In genomic region chr10:13019026-13019425, GRCm38 (mm10) we compare ENCODE assay signal across 17 mouse cellular contexts.
"Had no signal": no experiment of that assay in that cellular context is flagged by ENCODE, and none has a peak within 500 bp of the region (broad histone marks: within the 10 kb centered on the region; RNA-seq: fewer than 3 reads in every experiment).

No protein-coding gene starts in this region.

- DNase-seq: gastrocnemius, postnatal 36 days; kidney, adult 11 months; kidney, adult 9 months; layer of hippocampus, adult 9-11 months; layer of hippocampus, postnatal 36 days had no signal

- H3K4me3 ChIP-seq: heart, embryonic 13.5 days; heart, embryonic 15.5 days; hindbrain, embryonic 13.5 days; hindbrain, embryonic 15.5 days; kidney, embryonic 15.5 days; limb, embryonic 13.5 days; limb, embryonic 15.5 days; liver, embryonic 12.5 days had no signal

- H3K9me3 ChIP-seq: heart, embryonic 13.5 days; heart, embryonic 15.5 days; hindbrain, embryonic 13.5 days; hindbrain, embryonic 15.5 days; kidney, embryonic 15.5 days; limb, embryonic 13.5 days; limb, embryonic 15.5 days; liver, embryonic 12.5 days had no signal

- H3K9ac ChIP-seq: heart, embryonic 13.5 days; heart, embryonic 15.5 days; hindbrain, embryonic 13.5 days; hindbrain, embryonic 15.5 days; kidney, embryonic 15.5 days; limb, embryonic 13.5 days; limb, embryonic 15.5 days; liver, embryonic 12.5 days had no signal

- H3K4me1 ChIP-seq: hindbrain, embryonic 13.5 days; hindbrain, embryonic 15.5 days; kidney, embryonic 15.5 days; limb, embryonic 13.5 days; limb, embryonic 15.5 days; liver, embryonic 12.5 days had no signal

- H3K27me3 ChIP-seq: heart, embryonic 13.5 days; heart, embryonic 15.5 days; hindbrain, embryonic 13.5 days; hindbrain, embryonic 15.5 days; kidney, embryonic 15.5 days; limb, embryonic 13.5 days; limb, embryonic 15.5 days; liver, embryonic 12.5 days had no signal

- H3K36me3 ChIP-seq: heart, embryonic 13.5 days; heart, embryonic 15.5 days; hindbrain, embryonic 13.5 days; hindbrain, embryonic 15.5 days; kidney, embryonic 15.5 days; limb, embryonic 13.5 days; limb, embryonic 15.5 days; liver, embryonic 12.5 days had no signal

- H3K4me2 ChIP-seq: heart, embryonic 11.5 days; heart, embryonic 13.5 days; heart, embryonic 15.5 days; hindbrain, embryonic 13.5 days; hindbrain, embryonic 15.5 days; kidney, embryonic 15.5 days; limb, embryonic 13.5 days; limb, embryonic 15.5 days; liver, embryonic 12.5 days had no signal

- ATAC-seq: intestine, embryonic 16.5 days; liver, embryonic 12.5 days had no signal

- H3K27ac ChIP-seq: heart, embryonic 13.5 days; heart, embryonic 15.5 days; hindbrain, embryonic 13.5 days; hindbrain, embryonic 15.5 days; hindbrain, postnatal 0 days; kidney, embryonic 15.5 days; kidney, postnatal 0 days; limb, embryonic 13.5 days; limb, embryonic 15.5 days; liver, embryonic 12.5 days had no signal
